Mouse (Mus musculus) kidney, adult 2 months (tissue): ENCODE results near the gene Kcne3.

ENCODE experiments used
- CTCF ChIP-seq: fragments of 200-500 bp; conservative IDR thresholded peaks from 2 replicates; pipeline ENCODE4 v1.5.1; 2011; ENCODE audit warnings: low read depth, mild to moderate bottlenecking, control low read depth, low read length, moderate library complexity, mixed read lengths; ENCODE audit not compliant: insufficient read depth, insufficient read length
- POLR2A ChIP-seq: fragments of 200-500 bp; IDR thresholded peaks from one replicate; pipeline ENCODE4 v1.6.1; 2011; ENCODE audit warnings: low read depth, low read length, control low read depth

DNA sequence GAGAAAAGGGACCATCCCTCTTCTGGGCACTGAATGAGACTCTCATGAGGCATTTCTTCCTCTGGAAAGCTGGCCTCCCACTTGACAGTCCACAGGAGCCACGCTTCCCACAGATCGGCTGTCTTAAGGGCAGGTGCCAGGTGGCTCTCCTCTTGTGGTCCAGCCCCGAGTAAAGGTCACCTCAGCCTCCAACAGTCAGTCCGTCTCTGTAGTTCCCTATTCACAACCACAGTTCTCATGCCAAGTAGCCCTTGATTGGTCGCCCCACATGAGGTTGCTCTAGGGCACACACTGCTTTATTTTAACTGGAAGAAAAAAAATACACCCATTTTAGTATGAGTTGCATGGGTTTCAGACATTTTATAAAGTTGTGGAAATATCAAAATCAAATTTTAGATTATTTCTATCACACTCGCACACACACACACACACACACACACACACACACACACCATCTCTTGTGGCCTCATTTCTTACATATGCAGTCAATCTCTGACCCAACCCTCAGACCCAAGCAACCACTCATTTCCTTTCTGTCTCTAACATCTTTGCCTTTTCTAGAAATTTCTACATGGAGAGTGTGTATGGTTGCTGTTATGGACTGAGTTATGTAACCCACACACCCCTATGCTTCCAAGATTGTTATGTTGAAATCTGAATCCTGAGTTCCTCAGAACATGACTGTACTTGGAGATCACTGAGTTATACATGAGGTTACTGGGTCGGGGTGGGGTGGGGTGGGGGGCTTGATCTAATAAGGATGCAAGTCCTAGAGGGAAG is 47.9 kb upstream of the Kcne3 start:
- TF ChIP-seq CTCF (no peak), POLR2A (no peak)
